Mouse (Mus musculus) kidney, adult 18-20 months (tissue): ENCODE data around the gene Gm8677.
"Not testable (repeated sequence)": the region's sequence is repeated elsewhere in the genome, so short reads cannot be mapped to it uniquely, and the experiment has no call there.

ENCODE experiments used
- DNase-seq: peaks from one replicate; pipeline ENCODE4 v3.0.0; 2021

Gene Gm8677

DNA sequence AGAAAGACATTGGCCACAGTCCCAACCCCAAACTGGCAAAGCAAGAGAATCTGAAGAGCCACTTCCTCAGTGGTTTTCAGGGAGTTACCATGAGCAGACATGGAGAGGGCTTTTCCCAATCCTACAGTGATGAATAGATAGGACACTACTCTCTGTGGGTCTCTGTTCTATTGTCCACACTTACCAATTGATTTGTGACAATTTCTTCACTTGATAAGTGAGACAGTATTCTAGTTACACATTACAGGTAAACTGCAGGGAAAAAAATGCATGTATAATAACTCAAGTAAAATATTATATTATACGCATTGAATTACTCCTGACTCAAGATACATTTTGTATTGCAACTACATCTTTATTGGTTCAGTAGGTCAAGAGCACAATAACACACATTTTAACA is at the start of gene Gm8677:
Gene Gm8677, minus strand, starts transcription at position 101 of the 400 bp plus-strand sequence.
- not testable (repeated sequence) for DNase-seq

DNA sequence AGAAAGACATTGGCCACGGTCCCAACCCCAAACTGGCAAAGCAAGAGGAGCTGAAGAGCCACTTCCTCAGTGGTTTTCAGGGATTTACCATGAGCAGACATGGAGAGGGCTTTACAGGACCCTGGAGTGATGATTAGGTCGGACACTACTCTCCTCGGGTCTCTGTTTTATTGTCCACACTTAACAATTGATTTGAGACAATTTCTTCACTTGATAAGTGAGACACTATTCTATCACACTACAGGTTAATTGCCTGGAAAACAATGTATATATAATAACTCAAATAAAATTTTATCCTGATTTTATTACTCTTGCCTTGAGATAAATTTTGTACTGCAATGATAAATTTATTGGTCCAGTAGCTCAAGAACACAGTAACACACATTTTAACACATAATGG is 30.6 kb upstream of the Gm8677 start, which contains the start of gene Gm4201:
Gene Gm4201, minus strand, starts transcription at position 101 of the 400 bp plus-strand sequence.
- not testable (repeated sequence) for DNase-seq

DNA sequence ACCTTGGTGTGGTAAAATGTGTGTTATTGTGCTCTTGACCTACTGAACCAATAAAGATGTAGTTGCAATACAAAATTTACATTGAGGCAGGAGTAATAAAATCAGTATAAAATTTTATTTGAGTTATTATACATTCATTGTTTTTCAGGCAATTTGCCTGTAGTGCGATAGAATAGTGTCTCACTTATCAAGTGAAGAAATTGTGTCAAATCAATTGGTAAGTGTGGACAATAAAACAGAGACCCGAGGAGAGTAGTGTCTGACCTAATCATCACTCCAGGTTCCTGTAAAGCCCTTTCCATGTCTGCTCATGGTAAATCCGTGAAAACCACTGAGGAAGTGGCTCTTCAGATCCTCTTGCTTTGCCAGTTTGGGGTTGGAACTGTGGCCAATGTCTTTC is 12.0 kb downstream of the Gm8677 start, which contains the start of gene Vmn1r152:
Gene Vmn1r152, plus strand, starts transcription at position 301 of the 400 bp plus-strand sequence.
- not testable (repeated sequence) for DNase-seq

DNA sequence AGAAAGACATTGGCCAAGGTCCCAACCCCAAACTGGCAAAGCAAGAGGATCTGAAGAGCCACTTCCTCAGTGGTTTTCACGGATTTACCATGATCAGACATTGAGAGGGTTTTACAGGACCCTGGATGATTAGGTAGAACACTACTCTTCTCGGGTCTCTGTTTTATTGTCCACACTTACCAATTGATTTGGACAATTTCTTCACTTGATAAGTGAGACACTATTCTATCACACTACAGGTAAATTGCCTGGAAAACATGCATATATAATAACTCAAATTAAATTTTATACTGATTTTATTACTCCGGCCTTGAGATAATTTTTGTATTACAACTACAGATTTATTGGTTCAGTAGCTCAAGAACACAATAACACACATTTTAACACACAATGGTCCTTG is 35.1 kb downstream of the Gm8677 start, which contains the start of gene Vmn1r151:
Gene Vmn1r151, minus strand, starts transcription at position 101 of the 400 bp plus-strand sequence.
- DNase-seq: not testable (repeated sequence)
